Comparison of ENCODE assay signal across 8 mouse cellular contexts in genomic region chr17:24960852-24961715, GRCm38 (mm10). TPM values are rescaled to one million over a fixed set of nuclear protein-coding genes. Genes with fewer than 3 reads are reported as not detected.
DNase-seq lines count a peak whose midpoint lies in the region; ATAC-seq and TF ChIP-seq lines count a peak whose summit lies in the region.

No protein-coding gene starts in this region.

- H3K4me1 ChIP-seq in kidney, adult 2 months (ENCODE audit: control insufficient read depth, insufficient read depth, low read length), result peaks cover 2% of the 10 kb centered on the region; the same call in 1 of the 2 replicates
- H3K4me1 ChIP-seq in hindbrain, embryonic 12.5 days, result peaks cover 14% of the 10 kb centered on the region

- 0 out of 2 replicates have a peak overlapping the region, but pooled peaks have one; percentile 28 for H3K9ac ChIP-seq in hindbrain, embryonic 12.5 days

- H3K4me3 ChIP-seq in kidney, adult 2 months (ENCODE audit: insufficient read depth, low read depth, low read length), result peak overlapping the region; percentile 54
- H3K4me3 ChIP-seq in hindbrain, embryonic 12.5 days, result peak overlapping the region; percentile 71

- peak overlapping the region; percentile 61 for H3K4me2 ChIP-seq in hindbrain, embryonic 12.5 days (replicated peaks)

- H3K9me3 ChIP-seq in hindbrain, embryonic 12.5 days (replicated peaks), result no peaks in the 10 kb centered on the region

- H3K27me3 ChIP-seq in kidney, adult 2 months (replicated peaks; ENCODE audit: control insufficient read depth, insufficient read depth, low read length), result no peaks in the 10 kb centered on the region
- no peaks in the 10 kb centered on the region for H3K27me3 ChIP-seq in hindbrain, embryonic 12.5 days

- peak; percentile 20 for ATAC-seq in activated CD4-positive, CD25-positive, alpha-beta regulatory T cell, adult 4 months
- ATAC-seq in hindbrain, embryonic 12.5 days (ENCODE audit: low FRiP score), result peak; percentile 48
- ATAC-seq in megakaryocyte, adult 5-6 weeks (ENCODE audit: poor library complexity, severe bottlenecking), result peak; percentile 20

- H3K27ac ChIP-seq in kidney, adult 2 months (ENCODE audit: insufficient read depth, low read depth, low read length), result peak overlapping the region; percentile 34; the same call in 1 of the 2 replicates
- H3K27ac ChIP-seq in hindbrain, embryonic 12.5 days, result peak overlapping the region; percentile 35; the same call in 1 of the 2 replicates

- TF ChIP-seq POLR2A in kidney, adult 2 months (IDR thresholded peaks at IDR 0.05; ENCODE audit: low read depth, low read length), result no peak

- TF ChIP-seq CTCF in kidney, adult 2 months (conservative IDR thresholded peaks at IDR 0.05; ENCODE audit: insufficient read depth, insufficient read length, low read depth, low read length), result no peak

- DNase-seq in kidney, adult 2 months, result no peak
- no peak for DNase-seq in kidney, postnatal 4 days
- no peak for DNase-seq in right cerebral cortex, postnatal 25 days
- no peak for DNase-seq in thymus, postnatal 25 days
- no peak for DNase-seq in adipocyte (ENCODE audit: low spot score)

- H3K36me3 ChIP-seq in kidney, adult 2 months (ENCODE audit: control insufficient read depth, insufficient read depth, low read length), result no peaks in the 10 kb centered on the region
- H3K36me3 ChIP-seq in hindbrain, embryonic 12.5 days, result peaks cover 45% of the 10 kb centered on the region

- WGBS in kidney, adult 2 months, result 12% methylated on average over 21 of the region's 21 CpGs
- 18% methylated on average over 21 of the region's 21 CpGs for WGBS in hindbrain, embryonic 12.5 days

RNA-seq across cellular contexts. Expression of gene Jpt2, which starts 0.6 kb away (rescaled TPM):
- 23.8 and 31.0 TPM in 2 replicates for polyA plus RNA-seq in kidney, adult 2 months (2012; rRNA removed)
- 10 to 100 TPM; 27.9 to 35.8 TPM for polyA plus RNA-seq in activated CD4-positive, CD25-positive, alpha-beta regulatory T cell, adult 4 months (2017; shearing (Covaris generic))
- 210 and 212 TPM in 2 replicates for polyA plus RNA-seq in hindbrain, embryonic 12.5 days (2016; fragmentation: Nextera tagmentation; extraction: Ambion mirVana)
- total RNA-seq in megakaryocyte, adult 5-6 weeks (2015), result 60.9 and 63.8 TPM in 2 replicates
- 54.0 and 55.0 TPM in 2 replicates for total RNA-seq in megakaryocyte, adult 5-6 weeks (2017)

RNA-seq across cellular contexts. Expression of gene Mapk8ip3, which starts 24.3 kb away (rescaled TPM):
- 58.1 and 69.1 TPM in 2 replicates for polyA plus RNA-seq in kidney, adult 2 months (2012; rRNA removed)
- polyA plus RNA-seq in activated CD4-positive, CD25-positive, alpha-beta regulatory T cell, adult 4 months (2017; shearing (Covaris generic)), result 10 to 100 TPM; 26.1 to 28.6 TPM
- polyA plus RNA-seq in hindbrain, embryonic 12.5 days (2016; fragmentation: Nextera tagmentation; extraction: Ambion mirVana), result 84.7 and 86.0 TPM in 2 replicates
- total RNA-seq in megakaryocyte, adult 5-6 weeks (2015), result 17.3 and 17.6 TPM in 2 replicates
- 20.1 and 36.1 TPM in 2 replicates for total RNA-seq in megakaryocyte, adult 5-6 weeks (2017)

RNA-seq across cellular contexts. Expression of gene Cramp1l, which starts 54.5 kb away (rescaled TPM):
- 11.9 and 13.3 TPM in 2 replicates for polyA plus RNA-seq in kidney, adult 2 months (2012; rRNA removed)
- polyA plus RNA-seq in activated CD4-positive, CD25-positive, alpha-beta regulatory T cell, adult 4 months (2017; shearing (Covaris generic)), result 10 to 100 TPM; 12.6 to 17.1 TPM
- 13.8 and 13.9 TPM in 2 replicates for polyA plus RNA-seq in hindbrain, embryonic 12.5 days (2016; fragmentation: Nextera tagmentation; extraction: Ambion mirVana)
- 17.7 and 18.1 TPM in 2 replicates for total RNA-seq in megakaryocyte, adult 5-6 weeks (2015)
- total RNA-seq in megakaryocyte, adult 5-6 weeks (2017), result 9.8 and 10.2 TPM in 2 replicates

RNA-seq across cellular contexts. Expression of gene Ift140, which starts 54.8 kb away (rescaled TPM):
- 10.1 and 10.6 TPM in 2 replicates for polyA plus RNA-seq in kidney, adult 2 months (2012; rRNA removed)
- polyA plus RNA-seq in activated CD4-positive, CD25-positive, alpha-beta regulatory T cell, adult 4 months (2017; shearing (Covaris generic)), result 10 to 100 TPM; 14.5 TPM
- 26.7 and 27.6 TPM in 2 replicates for polyA plus RNA-seq in hindbrain, embryonic 12.5 days (2016; fragmentation: Nextera tagmentation; extraction: Ambion mirVana)
- total RNA-seq in megakaryocyte, adult 5-6 weeks (2015), result 6.4 and 8.1 TPM in 2 replicates
- 9.9 and 17.2 TPM in 2 replicates for total RNA-seq in megakaryocyte, adult 5-6 weeks (2017)
